22 mouse cellular contexts compared by ENCODE assay signal in genomic region chr12:79649796-79650195, GRCm38 (mm10).
A peak's percentile ranks its signal among the peaks of the same experiment; 100 is the strongest.
DNase-seq lines count a peak whose midpoint lies in the region; ATAC-seq and TF ChIP-seq lines count a peak whose summit lies in the region.
"Had no signal": no experiment of that assay in that cellular context is flagged by ENCODE, and none has a peak within 500 bp of the region (broad histone marks: within the 10 kb centered on the region; RNA-seq: fewer than 3 reads in every experiment).

No protein-coding gene starts in this region.

- no peak for TF ChIP-seq CTCF in gastrocnemius, adult 2 months (IDR thresholded peaks at IDR 0.05)
- no peak for TF ChIP-seq CTCF in lung, embryonic 14.5 days (IDR thresholded peaks at IDR 0.05; ENCODE audit: low read depth)
- TF ChIP-seq CTCF in lung, adult 2 months (IDR thresholded peaks at IDR 0.05; ENCODE audit: insufficient read depth, low read length), result no peak

- H3K4me1 ChIP-seq in lung, embryonic 14.5 days (ENCODE audit: insufficient read depth), result 0 out of 2 replicates have a peak, but pooled peaks cover 5% of the 10 kb centered on the region
- peaks cover 4% of the 10 kb centered on the region for H3K4me1 ChIP-seq in lung, adult 2 months (ENCODE audit: control insufficient read depth, insufficient read depth, low read length)

- ATAC-seq in lung, embryonic 14.5 days (ENCODE audit: insufficient read depth), result no peak
- ATAC-seq: activated CD4-positive, CD25-positive, alpha-beta regulatory T cell, adult 4 months; forebrain, postnatal 0 days; hindbrain, embryonic 16.5 days had no signal

- no peak overlapping the region for H3K9ac ChIP-seq in lung, embryonic 14.5 days
- H3K9ac ChIP-seq: forebrain, embryonic 12.5 days; forebrain, postnatal 0 days; hindbrain, embryonic 12.5 days; intestine, embryonic 15.5 days had no signal

- no peak for DNase-seq in gastrocnemius, adult 2 months
- no peak for DNase-seq in gastrocnemius, postnatal 14 days
- DNase-seq in lung, embryonic 14.5 days, result no peak
- DNase-seq in lung, adult 2 months, result no peak
- DNase-seq in induced T-regulatory cell, adult 2 months (ENCODE audit: low read depth), result peak; percentile 67
- peak; percentile 46 for DNase-seq in naive thymus-derived CD4-positive, alpha-beta T cell, adult 2 months (ENCODE audit: low read depth)
- no peak for DNase-seq in frontal cortex, adult 2 months (ENCODE audit: extremely low spot score in 1 of 2, low spot score in 1 of 2)
- DNase-seq: adrenal gland, postnatal 36 days; cerebellum, adult 2 months; cerebellum, postnatal 10 days; forebrain, postnatal 0 days; heart, adult 18-20 months; heart, postnatal 10 days; heart, postnatal 4 days had no signal

- H3K4me3 ChIP-seq in gastrocnemius, adult 2 months, result no peak overlapping the region
- H3K4me3 ChIP-seq in lung, embryonic 14.5 days (ENCODE audit: low read depth, low read length), result no peak overlapping the region
- H3K4me3 ChIP-seq in lung, adult 2 months (replicated peaks; ENCODE audit: extremely low read depth, low read depth, low read length), result no peak overlapping the region
- H3K4me3 ChIP-seq: forebrain, embryonic 12.5 days; heart, embryonic 10.5 days; hindbrain, embryonic 12.5 days; intestine, embryonic 15.5 days had no signal

- intact Hi-C loops in gastrocnemius, adult 2 months (cut with DNase I), result no loop called here
- intact Hi-C loops in gastrocnemius, postnatal 14 days (cut with DNase I; ENCODE audit: low total_unique reads), result no loop called here

- no peaks in the 10 kb centered on the region for H3K36me3 ChIP-seq in lung, embryonic 14.5 days (ENCODE audit: insufficient read depth)
- H3K36me3 ChIP-seq: forebrain, embryonic 12.5 days; heart, embryonic 10.5 days; hindbrain, embryonic 12.5 days; intestine, embryonic 15.5 days had no signal

- no peaks in the 10 kb centered on the region for H3K9me3 ChIP-seq in lung, embryonic 14.5 days (ENCODE audit: low read depth, low read length)
- H3K9me3 ChIP-seq: forebrain, embryonic 12.5 days; heart, embryonic 10.5 days; hindbrain, embryonic 12.5 days; intestine, embryonic 15.5 days had no signal

- peak overlapping the region; percentile 55; the same call in 1 of the 2 replicates for H3K27ac ChIP-seq in gastrocnemius, adult 2 months
- H3K27ac ChIP-seq in lung, embryonic 14.5 days (ENCODE audit: low read depth), result 0 out of 2 replicates have a peak overlapping the region, but pooled peaks have one; percentile 43
- H3K27ac ChIP-seq: hindbrain, embryonic 12.5 days had no signal

- no peak for TF ChIP-seq POLR2A in lung, adult 2 months (IDR thresholded peaks at IDR 0.05; ENCODE audit: borderline replicate concordance, extremely low read depth, low read depth, low read length)

- no peaks in the 10 kb centered on the region for H3K27me3 ChIP-seq in lung, embryonic 14.5 days (ENCODE audit: insufficient read depth, low read length)
- H3K27me3 ChIP-seq: CH12.LX; forebrain, embryonic 12.5 days; hindbrain, embryonic 12.5 days; intestine, embryonic 15.5 days; Patski had no signal

- H3K4me2 ChIP-seq in lung, embryonic 14.5 days, result no peak overlapping the region
- H3K4me2 ChIP-seq: forebrain, embryonic 12.5 days; hindbrain, embryonic 12.5 days; intestine, embryonic 15.5 days had no signal

Comparison
In these comparisons a context has a peak if more than half of its experiments do, and no peak if none do; other contexts are left out.
1. DNase-seq: peak in induced T-regulatory cell, adult 2 months (single experiment) and naive thymus-derived CD4-positive, alpha-beta T cell, adult 2 months (single experiment); none in gastrocnemius, adult 2 months (single experiment), gastrocnemius, postnatal 14 days (single experiment), lung, embryonic 14.5 days (single experiment), lung, adult 2 months (single experiment) and frontal cortex, adult 2 months (0 of 2).